Mouse (Mus musculus): ENCODE measurements around the gene Tulp2. TPM values are rescaled to one million over a fixed set of nuclear protein-coding genes. Genes with fewer than 3 reads are reported as not detected.

The Tulp2 gene
- polyA plus RNA-seq, 1 experiment from 2014 or later: 3.2 TPM

DNA sequence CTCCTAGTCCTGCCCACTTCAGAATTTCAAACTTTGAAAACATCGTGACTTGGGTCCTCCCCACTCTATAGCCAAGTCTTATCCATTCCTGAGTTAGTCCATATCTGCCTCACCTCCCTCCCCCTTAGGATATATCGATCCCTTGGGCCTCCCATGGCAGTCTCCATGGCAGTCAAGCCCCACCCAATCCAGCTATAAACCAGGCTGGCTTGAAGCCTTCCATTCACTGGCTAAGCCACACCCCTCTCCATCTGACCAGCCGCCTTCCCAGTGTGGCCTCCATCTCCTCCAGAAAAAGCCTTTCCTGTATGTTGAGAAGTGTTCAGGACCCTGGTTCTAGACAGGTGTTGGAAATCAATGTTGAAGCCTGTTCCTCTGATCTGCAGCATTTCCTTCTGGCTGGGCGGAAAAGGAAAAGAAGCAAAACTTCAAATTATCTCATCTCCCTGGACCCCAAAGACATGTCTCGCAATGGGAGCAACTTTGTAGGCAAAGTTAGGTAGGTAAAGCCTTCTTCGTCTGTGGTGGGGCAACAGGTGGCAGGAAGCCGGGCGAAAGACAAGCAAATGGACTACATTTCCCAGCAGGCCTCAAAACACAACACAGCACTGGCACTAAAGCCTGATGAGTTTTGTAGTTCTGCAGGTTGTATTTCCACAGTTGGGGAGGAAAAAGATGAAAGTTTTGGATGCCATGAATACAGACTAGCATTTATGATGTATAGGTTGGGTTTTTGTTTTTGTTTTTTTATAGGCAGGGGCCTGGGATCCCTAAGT, 37.9 kb downstream of the Tulp2 start:
- Histone ChIP-seq H3K27me3 (replicated peaks; ENCODE audit: control insufficient read depth, insufficient read depth, low read length) (no peaks in the 10 kb centered on the region), H3K27ac (ENCODE audit: low read depth, low read length) (no peak overlapping the region), H3K4me2 (0 out of 2 replicates have a peak overlapping the region, but pooled peaks have one; percentile 2), H3K9me3 (ENCODE audit: control insufficient read depth, low read length) (no peaks in the 10 kb centered on the region), H3K9ac (ENCODE audit: low read depth, low read length) (no peak overlapping the region), H3K4me1 (replicated peaks; ENCODE audit: control insufficient read depth, insufficient read depth, low read length) (peaks cover 53% of the 10 kb centered on the region), H3K4me3 (ENCODE audit: low read depth, low read length) (no peak overlapping the region), H3K36me3 (ENCODE audit: control insufficient read depth, insufficient read depth, low read length) (peaks cover 9% of the 10 kb centered on the region; the same call in 1 of the 2 replicates)
- 74% methylated on average over 8 of the region's 8 CpGs for WGBS
- no peak for DNase-seq (ENCODE audit: low spot score)
- ATAC-seq (replicated peaks; ENCODE audit: low FRiP score): no peak

- ATAC-seq (replicated peaks; ENCODE audit: low FRiP score) (no peak), DNase-seq (ENCODE audit: low spot score) (no peak)
- Histone ChIP-seq H3K36me3 (ENCODE audit: control insufficient read depth, insufficient read depth, low read length) (peaks cover 9% of the 10 kb centered on the region; the same call in 1 of the 2 replicates), H3K4me2 (no peak overlapping the region; the same call in 1 of the 2 replicates), H3K4me1 (replicated peaks; ENCODE audit: control insufficient read depth, insufficient read depth, low read length) (peaks cover 49% of the 10 kb centered on the region), H3K27me3 (replicated peaks; ENCODE audit: control insufficient read depth, insufficient read depth, low read length) (no peaks in the 10 kb centered on the region), H3K4me3 (ENCODE audit: low read depth, low read length) (no peak overlapping the region), H3K9me3 (ENCODE audit: control insufficient read depth, low read length) (no peaks in the 10 kb centered on the region), H3K27ac (ENCODE audit: low read depth, low read length) (no peak overlapping the region), H3K9ac (ENCODE audit: low read depth, low read length) (no peak overlapping the region)
- 92% methylated on average over 7 of the region's 7 CpGs for WGBS
Observed at GRCm38 (mm10) chr7:45520605-45521004, 38.9 kb downstream of the Tulp2 start.

DNA sequence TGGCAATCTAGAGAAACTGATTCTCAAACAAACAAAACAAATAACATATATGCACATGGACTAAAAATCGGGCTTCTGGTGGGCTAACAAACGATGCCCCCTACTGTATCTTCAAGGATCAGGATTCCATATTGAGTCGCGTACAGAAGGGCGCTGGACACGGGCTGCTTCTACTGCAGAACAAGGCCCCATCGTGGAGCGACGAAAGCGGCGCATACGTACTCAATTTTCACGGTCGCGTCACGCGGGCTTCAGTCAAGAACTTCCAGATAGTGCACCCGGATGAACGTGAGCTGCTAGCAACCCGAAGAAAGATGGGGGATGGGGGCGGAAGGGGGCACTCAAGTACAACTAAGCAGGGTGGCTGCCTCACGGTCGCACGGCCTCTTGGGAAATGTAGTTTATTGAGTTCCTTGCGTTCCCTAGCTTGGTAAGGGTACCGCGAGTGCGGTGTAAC, 40.1 kb downstream of the Tulp2 start:
- H3K4me2 ChIP-seq: peak overlapping the region; percentile 80
- peak overlapping the region; percentile 23 for H3K27ac ChIP-seq (ENCODE audit: low read depth, low read length)
- peaks cover 9% of the 10 kb centered on the region; the same call in 1 of the 2 replicates for H3K36me3 ChIP-seq (ENCODE audit: control insufficient read depth, insufficient read depth, low read length)
- H3K9ac ChIP-seq (ENCODE audit: low read depth, low read length): peak overlapping the region; percentile 64
- no peaks in the 10 kb centered on the region for H3K27me3 ChIP-seq (replicated peaks; ENCODE audit: control insufficient read depth, insufficient read depth, low read length)
- peaks cover 40% of the 10 kb centered on the region for H3K4me1 ChIP-seq (replicated peaks; ENCODE audit: control insufficient read depth, insufficient read depth, low read length)
- WGBS: under 1% methylated on average over 28 of the region's 28 CpGs
- ATAC-seq (replicated peaks; ENCODE audit: low FRiP score) (peak; percentile 38), DNase-seq (ENCODE audit: low spot score) (peak; percentile 84)
- H3K9me3 ChIP-seq (ENCODE audit: control insufficient read depth, low read length): no peaks in the 10 kb centered on the region
- H3K4me3 ChIP-seq (ENCODE audit: low read depth, low read length): peak overlapping the region; percentile 87

GRCm38 (mm10) chr7:45522194-45522752, 40.6 kb downstream of the Tulp2 start:
- no peaks in the 10 kb centered on the region for H3K27me3 ChIP-seq (replicated peaks; ENCODE audit: control insufficient read depth, insufficient read depth, low read length)
- peaks cover 9% of the 10 kb centered on the region; the same call in 1 of the 2 replicates for H3K36me3 ChIP-seq (ENCODE audit: control insufficient read depth, insufficient read depth, low read length)
- 52% methylated on average over 16 of the region's 16 CpGs for WGBS
- ATAC-seq (replicated peaks; ENCODE audit: low FRiP score) (no peak), DNase-seq (ENCODE audit: low spot score) (no peak)
- H3K27ac ChIP-seq (ENCODE audit: low read depth, low read length): peak overlapping the region; percentile 23; the same call in 1 of the 2 replicates
- peak overlapping the region; percentile 80 for H3K4me2 ChIP-seq
- H3K9ac ChIP-seq (ENCODE audit: low read depth, low read length): peak overlapping the region; percentile 64
- H3K9me3 ChIP-seq (ENCODE audit: control insufficient read depth, low read length): no peaks in the 10 kb centered on the region
- H3K4me1 ChIP-seq (replicated peaks; ENCODE audit: control insufficient read depth, insufficient read depth, low read length): peaks cover 43% of the 10 kb centered on the region
- peak overlapping the region; percentile 87 for H3K4me3 ChIP-seq (ENCODE audit: low read depth, low read length)

DNA sequence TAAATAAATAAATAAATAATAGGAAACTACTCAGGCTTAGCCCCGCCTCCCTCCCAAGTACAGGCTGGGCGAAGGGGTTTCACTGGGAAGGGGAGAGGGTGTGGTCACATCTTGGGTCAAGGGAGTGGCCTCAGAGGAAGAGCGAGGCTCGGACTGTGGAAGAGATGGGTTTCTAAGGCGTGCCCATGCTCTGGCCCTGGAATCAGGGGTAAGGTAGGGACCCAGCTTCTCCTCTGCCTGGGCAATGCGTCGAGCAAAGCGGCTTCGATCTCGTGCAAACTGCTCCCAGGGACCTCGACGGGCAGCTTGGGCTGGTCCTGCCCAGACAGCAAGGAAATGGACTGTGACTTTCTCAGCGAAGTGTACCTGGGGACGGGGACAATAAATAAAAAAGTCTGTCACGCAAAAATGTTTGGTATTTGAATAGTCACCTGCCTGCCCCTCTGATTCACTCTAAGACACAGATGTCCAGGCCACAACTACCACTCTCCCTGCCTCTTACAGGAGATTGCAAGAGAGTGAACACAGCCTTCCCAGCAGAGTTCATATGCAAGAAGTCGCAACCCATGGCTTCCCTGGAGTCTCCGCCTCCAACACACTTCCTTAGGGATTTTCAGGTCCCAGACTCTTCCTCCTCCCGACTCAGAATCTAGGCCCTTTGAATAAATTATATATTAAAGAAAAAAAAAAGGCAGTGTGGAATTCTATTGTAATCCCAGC, 41.4 kb downstream of the Tulp2 start:
- no peak for ATAC-seq (replicated peaks; ENCODE audit: low FRiP score)
- Histone ChIP-seq H3K4me3 (ENCODE audit: low read depth, low read length) (peak overlapping the region; percentile 87), H3K4me2 (peak overlapping the region; percentile 80), H3K9me3 (ENCODE audit: control insufficient read depth, low read length) (no peaks in the 10 kb centered on the region), H3K27ac (ENCODE audit: low read depth, low read length) (peak overlapping the region; percentile 68), H3K9ac (ENCODE audit: low read depth, low read length) (peak overlapping the region; percentile 76), H3K27me3 (replicated peaks; ENCODE audit: control insufficient read depth, insufficient read depth, low read length) (no peaks in the 10 kb centered on the region), H3K4me1 (replicated peaks; ENCODE audit: control insufficient read depth, insufficient read depth, low read length) (peaks cover 43% of the 10 kb centered on the region), H3K36me3 (ENCODE audit: control insufficient read depth, insufficient read depth, low read length) (peaks cover 9% of the 10 kb centered on the region; the same call in 1 of the 2 replicates)
- 63% methylated on average over 18 of the region's 18 CpGs for WGBS
- peak; percentile 36 for DNase-seq (ENCODE audit: low spot score)

DNA sequence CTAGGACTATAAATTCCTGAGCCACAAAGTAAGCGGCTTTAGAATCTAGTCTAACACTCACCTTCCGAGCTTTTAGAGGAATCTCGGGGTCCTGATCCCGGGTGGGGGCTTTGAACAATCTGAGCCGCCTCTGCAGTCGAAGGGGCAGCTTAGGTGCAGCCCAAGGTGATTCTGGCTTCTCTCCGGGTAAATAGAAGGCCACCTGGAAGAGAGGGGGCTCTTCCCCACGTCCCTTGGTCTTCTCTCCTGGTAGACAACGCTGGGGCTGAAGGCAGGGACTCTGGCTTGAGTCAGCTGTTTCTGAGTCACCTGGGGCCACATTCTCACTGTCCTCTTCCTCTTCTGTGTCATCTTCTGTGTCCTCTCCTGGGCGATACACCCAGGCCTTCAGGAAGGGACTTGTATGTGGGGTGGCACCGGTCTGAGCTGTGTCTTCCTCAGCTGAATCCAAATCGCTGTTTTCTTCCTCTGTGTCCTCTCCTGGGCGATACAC, 42.0 kb downstream of the Tulp2 start:
- peak overlapping the region; percentile 68 for H3K27ac ChIP-seq (ENCODE audit: low read depth, low read length)
- H3K4me2 ChIP-seq: peak overlapping the region; percentile 80
- ATAC-seq (replicated peaks; ENCODE audit: low FRiP score): no peak
- no peaks in the 10 kb centered on the region for H3K27me3 ChIP-seq (replicated peaks; ENCODE audit: control insufficient read depth, insufficient read depth, low read length)
- H3K9ac ChIP-seq (ENCODE audit: low read depth, low read length): peak overlapping the region; percentile 76
- WGBS: 62% methylated on average over 13 of the region's 13 CpGs
- peak; percentile 29 for DNase-seq (ENCODE audit: low spot score)
- H3K4me3 ChIP-seq (ENCODE audit: low read depth, low read length): peak overlapping the region; percentile 87
- H3K4me1 ChIP-seq (replicated peaks; ENCODE audit: control insufficient read depth, insufficient read depth, low read length): peaks cover 43% of the 10 kb centered on the region
- H3K9me3 ChIP-seq (ENCODE audit: control insufficient read depth, low read length): no peaks in the 10 kb centered on the region
- peaks cover 9% of the 10 kb centered on the region; the same call in 1 of the 2 replicates for H3K36me3 ChIP-seq (ENCODE audit: control insufficient read depth, insufficient read depth, low read length)

DNA sequence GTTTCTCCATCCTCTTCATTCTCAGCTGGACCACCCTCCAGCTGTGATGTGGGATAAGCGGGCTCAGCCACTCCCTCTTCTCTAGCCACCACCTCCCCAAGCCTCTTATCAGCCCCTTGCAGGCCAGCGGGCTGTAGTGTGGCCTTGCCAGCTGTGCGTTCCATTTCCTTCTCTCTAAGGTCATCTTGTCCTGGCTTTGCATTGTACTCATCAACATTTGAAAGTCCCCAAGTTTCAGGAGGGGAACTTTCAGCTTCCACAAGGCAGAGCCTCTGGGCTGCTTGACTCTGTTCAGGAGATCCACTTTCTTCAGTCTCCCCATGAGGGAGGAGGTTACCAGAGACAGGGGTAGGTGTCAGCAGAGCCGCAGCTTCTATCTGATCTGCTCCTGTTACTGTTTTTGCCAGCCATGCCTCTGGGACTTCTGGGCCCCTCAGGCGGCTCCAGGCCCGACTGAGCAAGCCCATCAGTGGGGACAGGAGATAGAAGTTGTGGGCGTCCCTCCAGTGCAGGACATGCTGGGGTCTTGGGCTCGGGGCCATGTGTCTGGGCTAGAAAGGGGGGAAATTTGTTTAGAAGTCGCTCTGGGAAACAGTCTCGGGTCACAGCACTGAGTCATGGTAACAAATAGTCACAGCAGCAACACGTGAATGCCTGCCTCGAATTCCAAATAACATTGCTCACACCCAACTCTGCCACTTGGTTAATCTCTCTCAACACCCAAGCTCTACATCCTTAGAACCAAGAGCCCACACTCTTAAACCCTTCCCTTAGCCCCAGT, 43.4 kb downstream of the Tulp2 start:
- ATAC-seq (replicated peaks; ENCODE audit: low FRiP score): peak; percentile 87
- 6% methylated on average over 12 of the region's 12 CpGs for WGBS
- H3K4me1 ChIP-seq (replicated peaks; ENCODE audit: control insufficient read depth, insufficient read depth, low read length): peaks cover 40% of the 10 kb centered on the region

More for the DNA sequence above, 43.4 kb downstream of the Tulp2 start:
- H3K4me2 ChIP-seq: peak overlapping the region; percentile 80
- no peaks in the 10 kb centered on the region for H3K9me3 ChIP-seq (ENCODE audit: control insufficient read depth, low read length)
- peak overlapping the region; percentile 99 for H3K27ac ChIP-seq (ENCODE audit: low read depth, low read length)
- H3K9ac ChIP-seq (ENCODE audit: low read depth, low read length): peak overlapping the region; percentile 97
- peak; percentile 78 for DNase-seq (ENCODE audit: low spot score)
- peaks cover 9% of the 10 kb centered on the region; the same call in 1 of the 2 replicates for H3K36me3 ChIP-seq (ENCODE audit: control insufficient read depth, insufficient read depth, low read length)
- H3K4me3 ChIP-seq (ENCODE audit: low read depth, low read length): peak overlapping the region; percentile 87
- H3K27me3 ChIP-seq (replicated peaks; ENCODE audit: control insufficient read depth, insufficient read depth, low read length): no peaks in the 10 kb centered on the region
